Mouse (Mus musculus) c-Kit-positive CD71-positive TER-119-negative erythroid progenitor cells, embryonic 14.5 days (primary cell): ENCODE results near the gene Hsf4.
"Not testable (repeated sequence)": the region's sequence is repeated elsewhere in the genome, so short reads cannot be mapped to it uniquely, and the experiment has no call there.

Source experiments
- DNase-seq: peaks from one replicate; pipeline ENCODE4 v3.0.0-alpha.2; 2013; ENCODE audit warnings: low read depth

The Hsf4 gene

GRCm38 (mm10) chr8:105269461-105269947, at the start of gene Hsf4:
Gene Hsf4 (plus strand): TSS chr8:105269801.
- DNase-seq = no peak

- no peak for DNase-seq
Measured at GRCm38 (mm10) chr8:105223850-105224249, 45.8 kb upstream of the Hsf4 start.

- DNase-seq = peak; percentile 88
Measured at GRCm38 (mm10) chr8:105224413-105225271, 45.0 kb upstream of the Hsf4 start, which contains the start of gene D230025D16Rik. Gene D230025D16Rik (plus strand): TSS chr8:105225145.

GRCm38 (mm10) chr8:105225272-105225593, 44.4 kb upstream of the Hsf4 start:
- DNase-seq = no peak

GRCm38 (mm10) chr8:105225917-105226316, 43.7 kb upstream of the Hsf4 start:
- peak; percentile 31 for DNase-seq

GRCm38 (mm10) chr8:105231503-105232320, 37.9 kb upstream of the Hsf4 start:
- DNase-seq = no peak

GRCm38 (mm10) chr8:105232321-105232693, 37.3 kb upstream of the Hsf4 start:
- DNase-seq = not testable (repeated sequence)

- no peak for DNase-seq
Measured at GRCm38 (mm10) chr8:105233126-105233935, 36.3 kb upstream of the Hsf4 start.

- DNase-seq = no peak
Measured at GRCm38 (mm10) chr8:105235206-105235605, 34.4 kb upstream of the Hsf4 start.

- no peak for DNase-seq
Measured at GRCm38 (mm10) chr8:105237442-105238142, 32.0 kb upstream of the Hsf4 start.

- DNase-seq = no peak
Measured at GRCm38 (mm10) chr8:105241016-105241415, 28.6 kb upstream of the Hsf4 start.

- DNase-seq = no peak
Measured at GRCm38 (mm10) chr8:105251954-105252353, 17.6 kb upstream of the Hsf4 start.

- no peak for DNase-seq
Measured at GRCm38 (mm10) chr8:105252680-105253537, 16.7 kb upstream of the Hsf4 start.

- no peak for DNase-seq
Measured at GRCm38 (mm10) chr8:105253766-105254151, 15.8 kb upstream of the Hsf4 start.

GRCm38 (mm10) chr8:105254152-105254965, 15.2 kb upstream of the Hsf4 start:
- DNase-seq = peak; percentile 81

GRCm38 (mm10) chr8:105254966-105255350, 14.6 kb upstream of the Hsf4 start, which contains the start of gene B3gnt9:
Gene B3gnt9 (minus strand): TSS chr8:105255153.
- peak; percentile 74 for DNase-seq

GRCm38 (mm10) chr8:105257318-105258114, 12.1 kb upstream of the Hsf4 start:
- no peak for DNase-seq

- DNase-seq = no peak
Measured at GRCm38 (mm10) chr8:105258911-105259720, 10.5 kb upstream of the Hsf4 start.
